Mouse (Mus musculus): Measurements from ENCODE around the gene Olfr707. TPM values are rescaled to one million over a fixed set of nuclear protein-coding genes. Genes with fewer than 3 reads are reported as not detected.

Gene Olfr707
- polyA plus RNA-seq, 1 experiment from 2014 or later, result not detected

Other genes with a start within 250 kb of the Olfr707 start
- gene Olfr693, start 220.7 kb downstream of the Olfr707 start, polyA plus RNA-seq (2014; fragmentation: Nextera tagmentation; extraction: Ambion mirVana), result not detected in 2 replicates
- not detected in 2 replicates for gene Olfr694, start 209.4 kb downstream of the Olfr707 start, polyA plus RNA-seq (2014; fragmentation: Nextera tagmentation; extraction: Ambion mirVana)
- not detected in 2 replicates for gene Olfr695, start 184.8 kb downstream of the Olfr707 start, polyA plus RNA-seq (2014; fragmentation: Nextera tagmentation; extraction: Ambion mirVana)
- not detected in 2 replicates for gene Olfr697, start 158.8 kb downstream of the Olfr707 start, polyA plus RNA-seq (2014; fragmentation: Nextera tagmentation; extraction: Ambion mirVana)
- not detected in 2 replicates for gene Olfr698, start 145.8 kb downstream of the Olfr707 start, polyA plus RNA-seq (2014; fragmentation: Nextera tagmentation; extraction: Ambion mirVana)
- not detected in 2 replicates for gene Olfr699, start 108.0 kb downstream of the Olfr707 start, polyA plus RNA-seq (2014; fragmentation: Nextera tagmentation; extraction: Ambion mirVana)
- gene Olfr700, start 92.4 kb downstream of the Olfr707 start, polyA plus RNA-seq (2014; fragmentation: Nextera tagmentation; extraction: Ambion mirVana), result not detected in 2 replicates
- gene Olfr701, start 87.1 kb downstream of the Olfr707 start, polyA plus RNA-seq (2014; fragmentation: Nextera tagmentation; extraction: Ambion mirVana), result not detected in 2 replicates
- not detected in 2 replicates for gene Olfr702, start 67.3 kb downstream of the Olfr707 start, polyA plus RNA-seq (2014; fragmentation: Nextera tagmentation; extraction: Ambion mirVana)
- not detected in 2 replicates for gene Olfr703, start 57.9 kb downstream of the Olfr707 start, polyA plus RNA-seq (2014; fragmentation: Nextera tagmentation; extraction: Ambion mirVana)
- gene Olfr704, start 38.1 kb downstream of the Olfr707 start, polyA plus RNA-seq (2014; fragmentation: Nextera tagmentation; extraction: Ambion mirVana), result not detected in 2 replicates
- not detected in 2 replicates for gene Olfr705, start 24.4 kb downstream of the Olfr707 start, polyA plus RNA-seq (2014; fragmentation: Nextera tagmentation; extraction: Ambion mirVana)
- not detected in 2 replicates for gene Olfr706, start 13.1 kb downstream of the Olfr707 start, polyA plus RNA-seq (2014; fragmentation: Nextera tagmentation; extraction: Ambion mirVana)
- gene Olfr1532-ps1, start 6.8 kb upstream of the Olfr707 start, polyA plus RNA-seq (2014; fragmentation: Nextera tagmentation; extraction: Ambion mirVana), result not detected in 2 replicates
- gene Olfr709-ps1, start 31.0 kb upstream of the Olfr707 start, polyA plus RNA-seq (2014; fragmentation: Nextera tagmentation; extraction: Ambion mirVana), result not detected in 2 replicates
- not detected in 2 replicates for gene Olfr710, start 47.1 kb upstream of the Olfr707 start, polyA plus RNA-seq (2014; fragmentation: Nextera tagmentation; extraction: Ambion mirVana)
- not detected in 2 replicates for gene Olfr6, start 62.7 kb upstream of the Olfr707 start, polyA plus RNA-seq (2014; fragmentation: Nextera tagmentation; extraction: Ambion mirVana)
- not detected in 2 replicates for gene Olfr711, start 74.2 kb upstream of the Olfr707 start, polyA plus RNA-seq (2014; fragmentation: Nextera tagmentation; extraction: Ambion mirVana)
- gene Olfr2, start 104.8 kb upstream of the Olfr707 start, polyA plus RNA-seq (2014; fragmentation: Nextera tagmentation; extraction: Ambion mirVana), result not detected in 2 replicates
- not detected in 2 replicates for gene Olfr713, start 129.9 kb upstream of the Olfr707 start, polyA plus RNA-seq (2014; fragmentation: Nextera tagmentation; extraction: Ambion mirVana)
- not detected in 2 replicates for gene Olfr714, start 169.7 kb upstream of the Olfr707 start, polyA plus RNA-seq (2014; fragmentation: Nextera tagmentation; extraction: Ambion mirVana)
- gene Olfr17, start 192.0 kb upstream of the Olfr707 start, polyA plus RNA-seq (2014; fragmentation: Nextera tagmentation; extraction: Ambion mirVana), result not detected in 2 replicates
- gene Olfr715b, start 209.1 kb upstream of the Olfr707 start, polyA plus RNA-seq (2014; fragmentation: Nextera tagmentation; extraction: Ambion mirVana), result not detected in 2 replicates
- not detected in 2 replicates for gene Olfr715, start 229.8 kb upstream of the Olfr707 start, polyA plus RNA-seq (2014; fragmentation: Nextera tagmentation; extraction: Ambion mirVana)
- not detected in 2 replicates for gene Olfr716, start 237.1 kb upstream of the Olfr707 start, polyA plus RNA-seq (2014; fragmentation: Nextera tagmentation; extraction: Ambion mirVana)